Mouse (Mus musculus): ENCODE data around the gene Grpr.

Gene Grpr

GRCm38 (mm10) chrX:163549666-163550065 lies at the start of gene Grpr:
Grpr (minus strand) TSS chrX:163549677.
- no peak for DNase-seq (ENCODE audit: low read depth)

GRCm38 (mm10) chrX:163560521-163560920 lies 11.0 kb upstream of the Grpr start:
- no peak for DNase-seq (ENCODE audit: low read depth)

DNA sequence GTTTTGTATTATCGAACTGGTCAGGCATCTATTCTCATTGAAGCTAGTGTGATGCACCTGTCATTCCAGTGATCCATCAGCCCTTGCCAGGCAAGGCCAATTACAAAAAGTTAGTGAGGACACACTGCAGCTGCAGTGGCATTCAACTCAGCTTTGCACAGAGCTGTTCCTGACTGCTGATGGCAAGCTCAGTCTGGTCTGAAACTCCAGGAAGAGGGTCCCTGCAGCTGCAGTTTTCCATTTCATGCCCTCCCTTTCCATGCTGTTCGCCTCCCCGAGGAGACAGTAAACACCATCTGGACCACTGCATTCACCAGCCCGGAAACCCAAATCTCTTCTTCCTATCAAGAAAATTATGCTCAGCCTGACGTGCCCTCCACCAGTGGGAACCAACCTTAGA lies 2.4 kb downstream of the Grpr start:
- DNase-seq (ENCODE audit: low read depth), result no peak

DNA sequence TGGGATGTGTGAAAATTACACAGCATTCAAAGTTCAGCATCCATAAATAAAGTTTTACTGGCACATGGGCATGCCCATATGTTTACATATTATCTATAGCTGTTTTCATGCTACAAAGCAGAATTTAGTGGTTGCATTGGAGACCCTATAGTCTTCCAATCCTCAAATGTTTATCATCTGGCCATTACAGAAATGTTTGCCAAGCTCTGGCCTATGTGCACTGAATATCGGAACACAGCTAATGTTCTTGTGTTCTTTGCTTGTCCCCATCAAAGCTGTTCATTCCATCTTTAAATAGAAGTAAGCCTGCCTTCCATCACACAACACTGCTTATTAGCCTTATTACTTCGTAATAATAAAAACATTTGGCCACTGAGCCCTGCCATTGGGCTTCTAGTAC lies 16.6 kb downstream of the Grpr start:
- no peak for DNase-seq (ENCODE audit: low read depth)

DNA sequence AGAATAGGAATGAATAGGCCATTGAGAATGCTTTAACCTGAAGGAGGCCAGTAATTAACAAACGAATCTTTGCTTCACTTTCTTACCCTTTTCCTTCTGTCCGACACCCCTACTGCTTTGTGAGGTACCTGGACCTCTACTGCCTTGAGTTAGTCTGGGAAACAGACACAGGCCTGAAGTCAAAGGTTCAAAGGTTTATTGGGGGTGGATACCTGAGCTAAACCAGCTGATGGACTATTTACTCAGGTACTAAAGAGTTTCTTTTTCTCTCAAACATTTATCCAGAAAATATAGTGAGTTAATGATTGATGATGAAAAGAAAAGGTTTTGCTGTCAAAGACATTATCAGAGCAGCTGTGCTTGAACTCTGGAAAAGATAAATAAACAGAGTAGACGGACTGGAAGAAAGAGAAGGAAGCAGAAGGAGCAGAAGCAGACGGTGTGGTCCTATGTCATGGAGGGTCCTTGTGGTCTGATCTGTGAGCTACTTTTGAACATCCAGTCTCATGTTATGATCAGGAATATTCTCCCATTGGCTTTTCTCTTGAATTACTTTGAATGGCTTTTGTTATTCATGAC lies 30.4 kb downstream of the Grpr start:
- no peak for DNase-seq (ENCODE audit: low read depth)

- no peak for DNase-seq (ENCODE audit: low read depth)
These were observed 37.7 kb downstream of the Grpr start for GRCm38 (mm10) chrX:163511766-163512165.

GRCm38 (mm10) chrX:163502088-163502487 lies 47.4 kb downstream of the Grpr start:
- DNase-seq (ENCODE audit: low read depth), result no peak

Data from c-Kit-positive CD71-positive TER-119-negative erythroid progenitor cells, embryonic 14.5 days (primary cell).